28 mouse cellular contexts compared by ENCODE assay signal in the genomic region with DNA sequence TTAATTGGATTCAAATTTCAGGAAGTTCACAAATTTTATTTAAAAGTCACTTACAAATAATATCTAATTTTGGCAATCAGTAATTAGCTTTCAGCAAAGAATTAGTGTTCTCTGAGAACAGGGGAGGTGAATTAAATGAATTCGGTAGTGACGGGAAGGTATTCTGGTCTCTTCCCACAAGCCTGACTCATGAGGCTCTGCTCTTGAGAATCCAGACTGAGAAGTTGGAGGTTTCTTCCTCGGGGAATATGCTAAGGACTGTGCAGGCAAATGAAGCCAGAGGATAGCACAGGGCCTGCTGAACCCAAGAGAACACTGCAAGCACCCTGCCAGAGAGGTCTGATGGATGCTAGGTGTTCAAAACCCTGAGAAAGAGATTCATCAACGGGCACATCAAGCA.
"Had no signal": no experiment of that assay in that cellular context is flagged by ENCODE, and none has a peak within 500 bp of the region (broad histone marks: within the 10 kb centered on the region; RNA-seq: fewer than 3 reads in every experiment).

No protein-coding gene starts in this region.

- H3K27ac ChIP-seq: embryonic facial prominence, embryonic 10.5 days; embryonic facial prominence, embryonic 12.5 days; embryonic facial prominence, embryonic 13.5 days; embryonic facial prominence, embryonic 15.5 days; forebrain, embryonic 10.5 days; forebrain, embryonic 12.5 days; forebrain, embryonic 13.5 days; forebrain, embryonic 15.5 days; gastrocnemius, adult 2 months; heart, adult 2 months; heart, embryonic 10.5 days had no signal

- H3K4me3 ChIP-seq: embryonic facial prominence, embryonic 10.5 days; embryonic facial prominence, embryonic 12.5 days; embryonic facial prominence, embryonic 13.5 days; embryonic facial prominence, embryonic 15.5 days; erythroblast, embryonic 14.5 days; forebrain, embryonic 10.5 days; forebrain, embryonic 12.5 days; forebrain, embryonic 13.5 days; forebrain, embryonic 15.5 days; gastrocnemius, adult 2 months; heart, adult 2 months; heart, embryonic 10.5 days had no signal

- H3K9me3 ChIP-seq: embryonic facial prominence, embryonic 10.5 days; embryonic facial prominence, embryonic 12.5 days; embryonic facial prominence, embryonic 13.5 days; embryonic facial prominence, embryonic 15.5 days; forebrain, embryonic 10.5 days; forebrain, embryonic 12.5 days; forebrain, embryonic 13.5 days; forebrain, embryonic 15.5 days; heart, embryonic 10.5 days had no signal

- H3K36me3 ChIP-seq: embryonic facial prominence, embryonic 10.5 days; embryonic facial prominence, embryonic 12.5 days; embryonic facial prominence, embryonic 13.5 days; embryonic facial prominence, embryonic 15.5 days; forebrain, embryonic 10.5 days; forebrain, embryonic 12.5 days; forebrain, embryonic 15.5 days; heart, embryonic 10.5 days had no signal

- ATAC-seq: forebrain, embryonic 13.5 days; forebrain, embryonic 14.5 days; forebrain, embryonic 15.5 days; forebrain, embryonic 16.5 days; forebrain, postnatal 0 days had no signal

- H3K4me1 ChIP-seq: embryonic facial prominence, embryonic 10.5 days; embryonic facial prominence, embryonic 12.5 days; embryonic facial prominence, embryonic 13.5 days; embryonic facial prominence, embryonic 15.5 days; forebrain, embryonic 10.5 days; forebrain, embryonic 12.5 days; forebrain, embryonic 13.5 days; forebrain, embryonic 15.5 days; heart, embryonic 10.5 days had no signal

- H3K9ac ChIP-seq: embryonic facial prominence, embryonic 12.5 days; embryonic facial prominence, embryonic 13.5 days; embryonic facial prominence, embryonic 15.5 days; forebrain, embryonic 12.5 days; forebrain, embryonic 13.5 days; forebrain, embryonic 15.5 days; forebrain, postnatal 0 days had no signal

- DNase-seq: cerebellum, adult 8-10 months; cerebellum, adult 9-10 months; cerebellum, adult 9-11 months; cerebellum, postnatal 10 days; cerebellum, postnatal 14 days; cerebellum, postnatal 25 days; cerebellum, postnatal 36 days; embryo, embryonic 11 days; forebrain, postnatal 0 days; gastrocnemius, adult 2 months; gastrocnemius, postnatal 10 days; gastrocnemius, postnatal 14 days; gastrocnemius, postnatal 25 days; gastrocnemius, postnatal 36 days; heart, adult 2 months had no signal

- H3K27me3 ChIP-seq: embryonic facial prominence, embryonic 12.5 days; embryonic facial prominence, embryonic 13.5 days; embryonic facial prominence, embryonic 15.5 days; forebrain, embryonic 12.5 days; forebrain, embryonic 13.5 days; forebrain, embryonic 15.5 days had no signal

- H3K4me2 ChIP-seq: embryonic facial prominence, embryonic 12.5 days; embryonic facial prominence, embryonic 13.5 days; embryonic facial prominence, embryonic 15.5 days; forebrain, embryonic 12.5 days; forebrain, embryonic 13.5 days; forebrain, embryonic 15.5 days; heart, embryonic 11.5 days had no signal
